Mouse (Mus musculus) embryonic facial prominence, embryonic 13.5 days (tissue): Measurements from ENCODE around the gene Ak2. TPM values are rescaled to one million over a fixed set of nuclear protein-coding genes. Genes with fewer than 3 reads are reported as not detected.

Experiments
- ATAC-seq: fragments of 200-750 bp; cut with Nextera tagmentation; 2 replicates; pipeline ENCODE4 v1.8.0; 2017; ENCODE audit warnings: low read depth; ENCODE audit not compliant: insufficient number of reproducible peaks, insufficient read depth, low FRiP score, low TSS enrichment
- H3K27ac ChIP-seq: fragments of 300-500 bp; sonication (generic); 2 replicates; pipeline ENCODE4 v1.5.1; 2015; ENCODE audit warnings: moderate library complexity, mild to moderate bottlenecking, inconsistent platforms
- H3K27me3 ChIP-seq: fragments of 300-500 bp; sonication (generic); 2 replicates; pipeline ENCODE4 v1.6.1; 2015; ENCODE audit warnings: mild to moderate bottlenecking, inconsistent platforms
- H3K36me3 ChIP-seq: fragments of 300-500 bp; sonication (generic); 2 replicates; pipeline ENCODE4 v1.6.1; 2015; ENCODE audit warnings: mild to moderate bottlenecking, inconsistent platforms
- H3K4me1 ChIP-seq: fragments of 300-500 bp; sonication (generic); 2 replicates; pipeline ENCODE4 v1.6.1; 2015; ENCODE audit warnings: inconsistent platforms
- H3K4me2 ChIP-seq: fragments of 300-500 bp; sonication (generic); 2 replicates; pipeline ENCODE4 v1.6.1; 2015; ENCODE audit warnings: moderate library complexity, mild to moderate bottlenecking, inconsistent platforms
- H3K4me3 ChIP-seq: fragments of 300-500 bp; sonication (generic); 2 replicates; pipeline ENCODE4 v1.5.1; 2015; ENCODE audit warnings: mild to moderate bottlenecking, inconsistent platforms
- H3K9ac ChIP-seq: fragments of 300-500 bp; sonication (generic); 2 replicates; pipeline ENCODE4 v1.6.1; 2015; ENCODE audit warnings: mild to moderate bottlenecking, inconsistent platforms
- H3K9me3 ChIP-seq: fragments of 300-500 bp; sonication (generic); 2 replicates; pipeline ENCODE4 v1.6.1; 2016; ENCODE audit warnings: inconsistent platforms
- WGBS: fragments of 180-500 bp; shearing (Covaris S2); methylation state at CpG from one replicate; pipeline ENCODE4 v1.1.7; 2015; ENCODE audit warnings: mixed read lengths; 5-methylcytosine and 5-hydroxymethylcytosine counted together
- polyA plus RNA-seq: library from polyadenylated mRNA; unstranded; fragments of >200 nt; fragmentation: Nextera tagmentation; extraction: Ambion mirVana; gene quantifications from 2 replicates; pipeline ENCODE4 v1.2.1, GENCODE M21; 2015

Ak2 gene
- polyA plus RNA-seq, 1 experiment from 2014 or later, result 194 TPM

DNA sequence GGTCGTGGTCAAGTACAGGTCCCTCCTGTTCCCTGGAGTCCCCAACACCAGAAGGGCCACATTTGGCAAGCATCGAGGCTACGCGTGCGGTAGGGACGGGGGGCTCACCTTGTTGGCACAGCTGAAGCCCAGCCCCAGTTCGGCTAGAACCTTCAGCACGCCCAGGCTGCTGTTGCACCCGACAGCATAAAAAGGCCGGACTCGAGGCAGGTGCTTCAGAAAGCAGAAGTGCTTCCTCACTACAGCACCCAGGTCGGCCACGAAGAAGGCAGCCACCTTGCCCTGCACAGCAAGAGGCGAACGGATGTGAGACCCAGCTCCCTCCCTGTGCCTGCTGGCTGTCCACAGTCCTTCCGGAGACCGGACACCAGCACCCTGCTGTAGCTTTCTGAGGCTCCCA, 32.1 kb upstream of the Ak2 start:
- Histone ChIP-seq H3K4me1 (peaks cover 52% of the 10 kb centered on the region), H3K9ac (no peak overlapping the region), H3K9me3 (no peaks in the 10 kb centered on the region), H3K4me2 (peak overlapping the region; percentile 1; the same call in 1 of the 2 replicates), H3K36me3 (no peaks in the 10 kb centered on the region), H3K27ac (peak overlapping the region; percentile 48; the same call in 1 of the 2 replicates), H3K4me3 (no peak overlapping the region), H3K27me3 (0 out of 2 replicates have a peak, but pooled peaks cover 2% of the 10 kb centered on the region)
- 86% methylated on average over 17 of the region's 17 CpGs for WGBS
- no peak for ATAC-seq

DNA sequence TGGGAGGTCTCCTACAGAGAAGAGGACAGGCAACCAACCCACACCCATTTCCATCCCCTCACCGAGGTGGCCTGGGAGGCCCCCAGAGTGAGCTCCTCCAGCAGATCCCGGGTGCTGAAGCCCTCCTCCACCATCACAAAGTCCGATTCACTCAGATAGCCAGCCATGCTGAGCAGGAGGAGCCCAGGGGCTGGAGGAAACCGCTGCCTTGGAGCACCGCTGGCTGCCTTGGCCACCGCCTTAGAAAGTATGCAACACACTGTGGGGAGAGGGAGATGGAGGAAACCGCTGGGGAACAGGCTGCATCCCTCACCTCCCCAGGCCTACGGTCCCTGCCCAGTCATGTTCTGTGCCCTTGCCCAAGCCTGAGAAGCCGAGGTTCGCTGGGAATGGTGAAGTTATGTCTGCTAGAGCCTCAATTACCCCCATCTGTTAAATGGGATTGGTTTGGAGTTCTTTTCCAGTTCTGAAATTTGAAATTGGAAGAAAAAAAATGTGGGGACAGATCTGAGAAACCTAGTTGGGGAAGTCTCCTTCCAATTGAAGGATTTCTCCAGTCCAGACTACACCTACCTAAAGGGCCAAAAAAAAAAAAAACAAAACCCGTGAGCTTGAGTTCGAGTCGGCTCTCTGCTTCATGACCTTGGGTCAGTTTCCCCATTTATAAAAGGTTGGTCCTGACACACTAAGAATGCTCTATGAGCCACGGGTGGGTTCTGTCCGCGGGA, 30.3 kb upstream of the Ak2 start:
- Histone ChIP-seq H3K9me3 (no peaks in the 10 kb centered on the region), H3K36me3 (no peaks in the 10 kb centered on the region), H3K27me3 (no peaks in the 10 kb centered on the region), H3K4me2 (peak overlapping the region; percentile 75), H3K27ac (peak overlapping the region; percentile 55; the same call in 1 of the 2 replicates), H3K4me1 (peaks cover 53% of the 10 kb centered on the region), H3K4me3 (peak overlapping the region; percentile 66), H3K9ac (peak overlapping the region; percentile 85)
- 4% methylated on average over 16 of the region's 16 CpGs for WGBS
- ATAC-seq, result no peak

DNA sequence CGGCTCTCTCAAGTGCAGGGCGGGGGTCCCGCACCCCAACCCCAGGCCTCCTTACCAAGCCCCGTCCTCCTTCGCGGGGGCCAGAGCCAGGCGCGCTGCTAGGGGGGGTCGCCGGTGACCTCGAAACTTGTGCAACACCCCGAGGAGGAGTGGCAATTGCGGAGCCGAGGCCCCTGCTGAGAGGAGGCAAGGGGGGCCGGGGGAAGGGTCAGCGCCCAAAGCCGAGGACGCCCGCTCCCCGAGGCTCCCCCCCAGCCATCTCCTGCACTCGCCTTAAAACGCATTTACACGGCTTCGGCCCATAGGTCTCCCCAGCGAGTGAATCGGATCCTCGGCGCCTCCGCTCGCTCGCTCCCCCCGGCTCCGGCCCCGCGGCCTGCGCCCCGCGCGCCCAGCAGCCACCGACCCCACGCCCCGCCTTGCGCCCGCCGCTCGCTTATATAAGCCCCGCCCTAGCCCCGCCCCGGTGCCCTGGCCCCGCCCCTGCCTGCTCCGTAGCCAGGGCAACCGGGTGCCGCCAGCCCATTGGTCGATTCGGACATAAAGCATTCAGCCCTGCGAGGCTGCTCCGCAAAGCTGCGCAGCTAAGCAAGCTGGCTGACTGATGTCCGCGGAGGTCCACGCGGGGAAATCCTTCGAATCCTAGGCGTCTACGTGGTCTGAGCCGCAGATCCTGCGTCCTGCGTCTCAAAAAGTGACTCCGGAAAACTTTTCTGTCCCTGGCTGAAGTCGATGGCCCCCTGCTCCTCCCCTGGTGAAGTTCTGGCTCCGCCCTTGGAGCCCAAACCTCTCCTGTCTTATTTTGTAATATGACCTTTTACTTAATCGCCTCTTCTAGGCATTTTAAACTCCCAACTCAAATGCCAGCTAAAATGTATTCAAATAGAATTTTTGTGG, 29.5 kb upstream of the Ak2 start, which contains the start of gene Azin2:
Gene Azin2 (minus strand): TSS at position 414 of the 897 bp plus-strand sequence.
- Histone ChIP-seq H3K9me3 (no peaks in the 10 kb centered on the region), H3K36me3 (no peaks in the 10 kb centered on the region), H3K27ac (peak within 1 kb of the TSS; percentile 92), H3K4me3 (peak within 1 kb of the TSS; percentile 66), H3K9ac (peak within 1 kb of the TSS; percentile 85), H3K4me1 (peaks cover 57% of the 10 kb centered on the region), H3K4me2 (peak within 1 kb of the TSS; percentile 75), H3K27me3 (no peaks in the 10 kb centered on the region)
- peak; percentile 90 for ATAC-seq
- WGBS, result under 1% methylated on average over 72 of the region's 72 CpGs

DNA sequence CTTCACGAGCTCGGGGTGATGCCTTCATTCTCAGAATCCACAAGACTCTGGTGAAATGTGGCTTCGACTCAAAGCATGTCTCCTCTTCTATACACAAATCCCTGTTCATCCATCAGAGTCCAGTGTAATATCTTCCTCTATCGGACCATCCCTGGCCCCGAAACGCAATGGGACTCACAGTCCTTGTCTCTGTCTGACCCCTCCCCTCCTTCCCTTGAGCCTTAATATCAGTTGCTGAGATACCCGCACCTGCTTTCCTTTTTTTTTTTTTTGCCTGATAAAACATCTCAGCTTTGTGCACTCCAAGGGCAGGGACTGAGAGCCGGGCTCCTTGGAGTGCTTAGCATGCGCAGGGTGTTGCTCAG, 28.9 kb upstream of the Ak2 start:
- no peak for ATAC-seq
- H3K36me3 ChIP-seq, result no peaks in the 10 kb centered on the region
- peak overlapping the region; percentile 66 for H3K4me3 ChIP-seq
- H3K4me1 ChIP-seq, result peaks cover 52% of the 10 kb centered on the region
- H3K4me2 ChIP-seq, result peak overlapping the region; percentile 75
- peak overlapping the region; percentile 92 for H3K27ac ChIP-seq
- H3K27me3 ChIP-seq, result no peaks in the 10 kb centered on the region
- no peaks in the 10 kb centered on the region for H3K9me3 ChIP-seq
- H3K9ac ChIP-seq, result peak overlapping the region; percentile 85
- 7% methylated on average over 9 of the region's 9 CpGs for WGBS

DNA sequence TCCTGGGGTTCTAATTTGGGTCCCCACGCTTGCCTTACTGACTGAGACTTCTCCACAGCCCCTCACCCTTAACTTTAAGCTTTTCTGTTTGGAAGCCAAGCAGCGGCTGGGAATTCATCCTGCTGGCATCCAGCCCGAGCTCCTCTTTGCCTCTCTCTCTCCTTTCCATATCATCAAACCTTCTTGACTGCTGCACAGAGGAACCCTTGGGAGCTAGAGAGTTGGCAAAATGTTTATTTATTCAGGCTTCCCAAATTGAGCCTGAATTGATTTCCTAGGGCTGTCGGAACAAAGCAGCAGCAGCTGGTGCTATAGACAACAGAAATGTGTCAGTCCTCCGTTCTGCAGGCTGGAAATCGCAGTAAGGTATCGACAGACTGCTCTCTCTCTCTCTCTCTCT, 25.0 kb upstream of the Ak2 start:
- no peak for ATAC-seq
- 39% methylated on average over 7 of the region's 7 CpGs for WGBS
- peak overlapping the region; percentile 44; the same call in 1 of the 2 replicates for H3K27ac ChIP-seq
- H3K9me3 ChIP-seq, result no peaks in the 10 kb centered on the region
- H3K27me3 ChIP-seq, result no peaks in the 10 kb centered on the region
- H3K4me3 ChIP-seq, result no peak overlapping the region
- H3K4me2 ChIP-seq, result 0 out of 2 replicates have a peak overlapping the region, but pooled peaks have one; percentile 1
- peaks cover 16% of the 10 kb centered on the region for H3K4me1 ChIP-seq
- H3K9ac ChIP-seq, result no peak overlapping the region
- H3K36me3 ChIP-seq, result no peaks in the 10 kb centered on the region

GRCm38 (mm10) chr4:128969081-128969480, 22.7 kb upstream of the Ak2 start:
- WGBS, result 74% methylated on average over 5 of the region's 5 CpGs
- no peaks in the 10 kb centered on the region for H3K9me3 ChIP-seq
- no peak overlapping the region for H3K4me3 ChIP-seq
- no peak overlapping the region for H3K27ac ChIP-seq
- no peaks in the 10 kb centered on the region for H3K27me3 ChIP-seq
- ATAC-seq, result no peak
- no peak overlapping the region for H3K9ac ChIP-seq
- H3K36me3 ChIP-seq, result no peaks in the 10 kb centered on the region
- peaks cover 10% of the 10 kb centered on the region for H3K4me1 ChIP-seq
- H3K4me2 ChIP-seq, result no peak overlapping the region

DNA sequence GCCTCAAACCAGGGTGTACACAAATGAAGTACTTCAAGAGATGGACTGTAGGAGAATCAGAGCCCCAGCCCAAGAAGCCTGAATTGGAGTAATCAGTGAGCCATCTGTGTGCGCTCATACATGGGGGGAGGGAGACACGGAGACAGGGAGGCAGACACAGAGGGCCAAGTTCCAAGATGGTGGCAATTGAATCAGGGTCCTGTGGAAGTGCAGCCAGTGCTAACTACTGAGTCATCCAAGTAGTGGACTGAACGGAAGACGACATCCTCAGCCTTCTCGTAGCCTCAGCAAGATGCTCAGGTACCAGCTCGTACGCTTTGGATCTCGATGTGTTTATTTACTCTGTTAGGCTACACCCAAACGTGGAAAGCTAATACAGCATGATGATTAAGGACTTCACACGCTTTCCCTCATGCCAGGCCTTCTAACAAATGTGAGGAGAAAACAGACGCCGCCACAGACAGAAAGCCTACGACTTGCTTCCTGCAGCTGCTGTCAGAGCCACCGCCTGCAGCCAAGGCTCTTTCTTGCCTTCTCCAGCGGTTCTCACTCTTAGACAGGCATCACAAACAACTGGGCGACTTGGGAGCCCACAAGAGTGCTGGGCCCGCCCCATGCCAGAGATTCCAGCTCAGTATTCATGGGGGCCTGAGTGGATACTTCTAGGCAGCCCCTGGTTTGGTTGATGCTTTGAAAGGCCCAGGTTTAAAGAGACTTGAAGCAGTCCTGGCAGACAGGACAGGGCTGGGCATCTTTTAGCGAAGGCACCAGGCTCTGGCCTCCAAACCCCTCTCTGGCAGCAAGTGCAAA, 21.9 kb upstream of the Ak2 start:
- no peak for ATAC-seq
- H3K9ac ChIP-seq, result no peak overlapping the region
- 69% methylated on average over 18 of the region's 18 CpGs for WGBS

DNA sequence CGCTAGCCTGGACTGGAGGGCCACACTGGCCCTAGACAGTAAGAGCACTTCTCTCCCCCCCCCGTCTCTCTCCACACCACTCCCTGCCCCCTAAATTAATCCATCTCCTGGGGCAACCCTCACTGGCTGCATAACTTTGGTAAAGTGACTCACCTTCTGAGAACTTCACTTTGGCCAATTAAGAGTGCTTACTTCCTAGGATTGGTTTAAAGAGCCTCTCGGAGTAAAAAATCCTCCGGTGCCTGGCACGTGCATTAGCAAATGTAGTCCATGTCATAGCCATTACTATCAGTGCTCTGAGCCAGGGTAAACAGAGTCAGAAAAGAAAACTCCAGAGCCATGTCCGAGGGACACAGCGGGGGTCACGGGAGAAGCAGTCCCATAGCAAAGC, 21.3 kb upstream of the Ak2 start:
- Histone ChIP-seq H3K4me2 (no peak overlapping the region), H3K9ac (no peak overlapping the region), H3K27ac (no peak overlapping the region), H3K27me3 (no peaks in the 10 kb centered on the region), H3K36me3 (no peaks in the 10 kb centered on the region), H3K4me3 (no peak overlapping the region), H3K4me1 (peaks cover 10% of the 10 kb centered on the region), H3K9me3 (no peaks in the 10 kb centered on the region)
- 77% methylated on average over 7 of the region's 8 CpGs for WGBS
- no peak for ATAC-seq

More for the DNA sequence above, 21.9 kb upstream of the Ak2 start:
- H3K27me3 ChIP-seq, result no peaks in the 10 kb centered on the region
- no peak overlapping the region for H3K4me3 ChIP-seq
- H3K27ac ChIP-seq, result 0 out of 2 replicates have a peak overlapping the region, but pooled peaks have one; percentile 16
- no peak overlapping the region for H3K4me2 ChIP-seq
- H3K36me3 ChIP-seq, result no peaks in the 10 kb centered on the region
- no peaks in the 10 kb centered on the region for H3K9me3 ChIP-seq
- peaks cover 10% of the 10 kb centered on the region for H3K4me1 ChIP-seq

DNA sequence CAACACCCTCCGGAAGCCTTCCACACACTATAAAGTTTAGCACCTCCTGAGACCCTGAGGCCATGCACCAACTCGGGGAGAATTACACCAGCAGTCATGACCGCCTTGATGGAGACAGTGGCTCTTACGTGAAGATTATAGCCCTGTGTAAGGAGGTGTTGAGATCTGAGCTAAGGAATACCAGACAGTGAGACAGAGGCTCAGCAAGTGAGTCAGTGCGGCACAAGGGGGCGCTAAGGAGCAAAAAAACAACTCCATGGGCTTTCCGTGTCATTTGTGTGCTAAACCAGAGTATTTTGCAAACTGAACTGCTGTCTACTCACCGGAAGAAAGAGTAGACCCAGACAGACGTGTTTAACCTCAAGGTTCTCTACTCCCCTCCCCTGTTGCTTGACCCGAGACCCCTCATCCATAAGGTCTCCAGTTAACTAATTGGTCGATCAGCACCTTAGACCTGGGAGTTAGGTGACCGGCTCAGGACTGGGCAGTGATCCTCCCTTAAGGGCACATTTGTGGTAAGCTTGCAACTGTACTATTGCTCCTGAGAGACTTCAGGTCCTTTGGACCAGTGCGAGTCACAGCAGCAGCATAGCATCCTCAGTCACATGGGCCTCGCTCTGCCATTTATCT, 20.6 kb upstream of the Ak2 start:
- ATAC-seq, result 0 out of 2 replicates have a peak, but pooled peaks have one; percentile 43
- Histone ChIP-seq H3K27me3 (no peaks in the 10 kb centered on the region), H3K9ac (no peak overlapping the region), H3K27ac (no peak overlapping the region), H3K4me1 (peaks cover 10% of the 10 kb centered on the region), H3K4me2 (no peak overlapping the region), H3K9me3 (no peaks in the 10 kb centered on the region), H3K4me3 (no peak overlapping the region), H3K36me3 (no peaks in the 10 kb centered on the region)
- 41% methylated on average over 14 of the region's 14 CpGs for WGBS

- Histone ChIP-seq H3K27me3 (no peaks in the 10 kb centered on the region), H3K4me1 (no peaks in the 10 kb centered on the region), H3K36me3 (no peaks in the 10 kb centered on the region), H3K27ac (no peak overlapping the region), H3K9ac (no peak overlapping the region), H3K9me3 (no peaks in the 10 kb centered on the region), H3K4me2 (no peak overlapping the region), H3K4me3 (no peak overlapping the region)
- 85% methylated on average over 8 of the region's 8 CpGs for WGBS
- no peak for ATAC-seq
Observed at GRCm38 (mm10) chr4:128974677-128975076, 17.1 kb upstream of the Ak2 start.

DNA sequence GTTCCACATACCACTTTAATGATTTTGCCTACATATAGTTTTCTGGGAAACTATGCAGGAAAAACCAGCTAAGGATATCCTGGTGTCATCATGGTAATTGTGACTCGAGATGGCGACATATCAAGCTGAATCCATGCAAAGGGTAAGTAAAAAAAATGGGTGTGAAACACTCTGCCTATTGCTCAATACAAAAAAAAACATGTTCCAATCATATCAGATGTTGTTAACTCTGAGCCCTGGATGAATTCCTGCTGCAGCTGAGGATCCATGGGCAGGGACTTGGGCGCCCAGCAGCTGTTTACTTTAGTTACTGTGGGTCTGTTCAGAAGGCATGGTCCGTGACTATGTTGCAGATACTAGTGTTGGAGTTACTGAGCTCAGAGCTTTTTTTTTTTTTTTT, 15.2 kb upstream of the Ak2 start:
- H3K4me3 ChIP-seq, result no peak overlapping the region
- no peaks in the 10 kb centered on the region for H3K9me3 ChIP-seq
- no peak for ATAC-seq
- no peak overlapping the region for H3K9ac ChIP-seq
- H3K36me3 ChIP-seq, result no peaks in the 10 kb centered on the region
- no peaks in the 10 kb centered on the region for H3K27me3 ChIP-seq
- 87% methylated on average over 4 of the region's 4 CpGs for WGBS
- no peak overlapping the region for H3K4me2 ChIP-seq
- H3K27ac ChIP-seq, result no peak overlapping the region
- no peaks in the 10 kb centered on the region for H3K4me1 ChIP-seq
